In the genomic region with DNA sequence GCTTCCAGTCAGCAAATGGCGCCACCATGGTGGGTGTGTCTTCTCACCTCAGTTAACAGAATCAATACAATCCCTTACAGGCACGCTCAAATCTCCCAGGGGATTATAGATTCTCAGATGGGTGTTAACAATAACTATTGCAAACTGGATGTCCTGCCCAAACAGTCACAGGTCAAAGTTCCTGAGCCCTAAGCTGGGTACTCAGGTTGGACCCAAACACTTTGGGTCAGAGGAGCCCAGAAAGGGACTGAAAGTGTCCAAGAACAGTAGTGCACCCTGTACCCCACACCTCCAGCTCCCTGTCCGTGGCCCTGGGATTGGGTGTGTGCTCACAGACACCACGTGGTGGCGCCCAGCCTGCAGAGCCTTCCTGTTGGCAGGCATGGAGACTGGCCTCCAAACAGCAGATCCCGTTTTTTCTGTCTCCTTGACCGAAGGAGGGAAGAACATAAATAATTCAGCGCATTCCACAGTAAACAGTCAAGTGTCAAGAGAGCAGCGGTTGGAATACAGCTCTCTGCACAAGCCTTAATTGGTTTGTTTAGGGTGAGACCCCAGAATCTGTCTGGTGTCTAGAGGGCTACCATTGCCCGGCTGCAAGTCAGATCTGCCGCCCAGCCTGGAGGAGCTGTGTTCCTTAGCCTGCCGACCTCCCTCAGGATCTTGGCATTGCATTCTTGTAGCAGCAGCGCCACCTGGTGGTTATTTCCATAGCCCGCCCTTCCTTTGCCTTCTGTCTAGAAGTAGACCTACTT, we compare ENCODE assay signal across 8 mouse cellular contexts. TPM values are rescaled to one million over a fixed set of nuclear protein-coding genes. Genes with fewer than 3 reads are reported as not detected.
DNase-seq lines count a peak whose midpoint lies in the region; ATAC-seq and TF ChIP-seq lines count a peak whose summit lies in the region.

No protein-coding gene starts in this region.

- peak overlapping the region; percentile 42 for H3K4me2 ChIP-seq in embryonic facial prominence, embryonic 14.5 days (ENCODE audit: low read depth, low read length)
- H3K4me2 ChIP-seq in heart, embryonic 11.5 days, result peak overlapping the region; percentile 59
- H3K4me2 ChIP-seq in kidney, embryonic 16.5 days (replicated peaks; ENCODE audit: low read depth, low read length), result peak overlapping the region; percentile 61

- H3K4me3 ChIP-seq in bone marrow, adult 2 months (replicated peaks; ENCODE audit: control insufficient read depth, low read depth, low read length), result no peak overlapping the region
- 0 out of 2 replicates have a peak overlapping the region, but pooled peaks have one; percentile 7 for H3K4me3 ChIP-seq in embryonic facial prominence, embryonic 14.5 days (ENCODE audit: low read depth, low read length)
- peak overlapping the region; percentile 16 for H3K4me3 ChIP-seq in heart, embryonic 11.5 days (ENCODE audit: low read depth, low read length)
- H3K4me3 ChIP-seq in kidney, embryonic 16.5 days (ENCODE audit: low read length), result peak overlapping the region; percentile 36

- peak; percentile 90 for DNase-seq in 3T3-L1 (ENCODE audit: low read depth, low spot score)
- DNase-seq in embryonic facial prominence, embryonic 14.5 days (ENCODE audit: low spot score), result peak; percentile 93
- peak; percentile 79 for DNase-seq in liver
- peak; percentile 38 to 47 for DNase-seq in spleen, postnatal 36 days (ENCODE audit: low spot score in 2 of 2)

- no peak overlapping the region for H3K27ac ChIP-seq in bone marrow, adult 2 months (ENCODE audit: control insufficient read depth, insufficient read depth, low read depth, low read length, poor library complexity)
- no peak overlapping the region for H3K27ac ChIP-seq in embryonic facial prominence, embryonic 14.5 days (replicated peaks; ENCODE audit: low read depth, low read length)
- no peak overlapping the region for H3K27ac ChIP-seq in heart, embryonic 11.5 days (ENCODE audit: low read depth, low read length)
- no peak overlapping the region for H3K27ac ChIP-seq in kidney, embryonic 16.5 days (ENCODE audit: low read length)

- H3K36me3 ChIP-seq in embryonic facial prominence, embryonic 14.5 days (ENCODE audit: control insufficient read depth, insufficient read depth, low read length), result 0 out of 2 replicates have a peak, but pooled peaks cover 12% of the 10 kb centered on the region
- no peaks in the 10 kb centered on the region for H3K36me3 ChIP-seq in heart, embryonic 11.5 days (ENCODE audit: control insufficient read depth, insufficient read depth, low read length)
- no peaks in the 10 kb centered on the region for H3K36me3 ChIP-seq in kidney, embryonic 16.5 days (ENCODE audit: insufficient read depth, low read length)

- TF ChIP-seq POLR2A in bone marrow, adult 2 months (IDR thresholded peaks at IDR 0.05; ENCODE audit: borderline replicate concordance, control insufficient read depth, low read depth, low read length), result no peak

- no peaks in the 10 kb centered on the region for H3K9me3 ChIP-seq in embryonic facial prominence, embryonic 14.5 days (ENCODE audit: control insufficient read depth, low read length)
- H3K9me3 ChIP-seq in heart, embryonic 11.5 days (replicated peaks; ENCODE audit: control insufficient read depth, low read length), result no peaks in the 10 kb centered on the region
- H3K9me3 ChIP-seq in kidney, embryonic 16.5 days (ENCODE audit: low read length), result no peaks in the 10 kb centered on the region

- WGBS in bone marrow, adult 2 months, result 21% methylated on average over 14 of the region's 14 CpGs
- 10% methylated on average over 14 of the region's 14 CpGs for WGBS in embryonic facial prominence, embryonic 14.5 days
- WGBS in heart, embryonic 11.5 days (ENCODE audit: insufficient replicate concordance), result 13% methylated on average over 14 of the region's 14 CpGs
- 10% methylated on average over 14 of the region's 14 CpGs for WGBS in kidney, embryonic 16.5 days

- ATAC-seq in embryonic facial prominence, embryonic 14.5 days (ENCODE audit: low read depth), result peak; percentile 85
- ATAC-seq in heart, embryonic 11.5 days (replicated peaks; ENCODE audit: insufficient number of reproducible peaks, low FRiP score, low TSS enrichment), result 0 out of 2 replicates have a peak, but pooled peaks have one; percentile 49
- peak; percentile 89 for ATAC-seq in kidney, embryonic 16.5 days (ENCODE audit: low FRiP score, low TSS enrichment)
- 0 out of 2 replicates have a peak, but pooled peaks have one; percentile 41 for ATAC-seq in monocyte, adult 5-6 weeks (replicated peaks; ENCODE audit: insufficient number of reproducible peaks, low FRiP score, low TSS enrichment, poor library complexity, severe bottlenecking)

- H3K4me1 ChIP-seq in bone marrow, adult 2 months (ENCODE audit: control insufficient read depth, insufficient read depth, low read length), result no peaks in the 10 kb centered on the region
- no peaks in the 10 kb centered on the region for H3K4me1 ChIP-seq in embryonic facial prominence, embryonic 14.5 days (ENCODE audit: control insufficient read depth, insufficient read depth, low read length)
- no peaks in the 10 kb centered on the region for H3K4me1 ChIP-seq in heart, embryonic 11.5 days (ENCODE audit: control insufficient read depth, insufficient read depth, low read length)
- peaks cover 4% of the 10 kb centered on the region; the same call in 1 of the 2 replicates for H3K4me1 ChIP-seq in kidney, embryonic 16.5 days (ENCODE audit: insufficient read depth, low read length)

- H3K27me3 ChIP-seq in embryonic facial prominence, embryonic 14.5 days (replicated peaks; ENCODE audit: control insufficient read depth, insufficient read depth, low read length), result no peaks in the 10 kb centered on the region
- no peaks in the 10 kb centered on the region for H3K27me3 ChIP-seq in heart, embryonic 11.5 days (ENCODE audit: control insufficient read depth, insufficient read depth, low read length)
- H3K27me3 ChIP-seq in kidney, embryonic 16.5 days (ENCODE audit: insufficient read depth, low read length), result no peaks in the 10 kb centered on the region

- H3K9ac ChIP-seq in embryonic facial prominence, embryonic 14.5 days (ENCODE audit: low read depth, low read length), result no peak overlapping the region
- 0 out of 2 replicates have a peak overlapping the region, but pooled peaks have one; percentile 29 for H3K9ac ChIP-seq in heart, embryonic 11.5 days (ENCODE audit: low read depth, low read length)
- H3K9ac ChIP-seq in kidney, embryonic 16.5 days (replicated peaks; ENCODE audit: low read length), result no peak overlapping the region

- peak; percentile 86 for TF ChIP-seq CTCF in bone marrow, adult 2 months (IDR thresholded peaks at IDR 0.05; ENCODE audit: control insufficient read depth, insufficient read depth, low read length)

RNA-seq across cellular contexts. Expression of gene Zfp354c, which starts 58.4 kb away (rescaled TPM):
- 0.61 and 0.65 TPM in 2 replicates for polyA plus RNA-seq in bone marrow, adult 2 months (2011; ENCODE audit: insufficient read depth, insufficient read length, low replicate concordance, missing spikeins)
- polyA plus RNA-seq in embryonic facial prominence, embryonic 14.5 days (2014; fragmentation: Nextera tagmentation; extraction: Ambion mirVana), result 45.9 and 49.4 TPM in 2 replicates
- 16.9 and 20.4 TPM in 2 replicates for polyA plus RNA-seq in heart, embryonic 11.5 days (2014; fragmentation: Nextera tagmentation; extraction: Ambion mirVana)
- 27.6 and 29.3 TPM in 2 replicates for polyA plus RNA-seq in kidney, embryonic 16.5 days (2015; fragmentation: Nextera tagmentation; extraction: Ambion mirVana)
- 0.19 to 0.97 TPM (median 0.85 TPM) in 3 replicates for total RNA-seq in monocyte, adult 5-6 weeks (2017)

Comparison
In these comparisons a context has a peak if more than half of its experiments do, and no peak if none do; other contexts are left out.
1. DNase-seq: peak in every context shown above with its lines; median percentile 93 in embryonic facial prominence, embryonic 14.5 days; 90 in 3T3-L1; 79 in liver; 42 in spleen, postnatal 36 days.
2. RNA of gene Zfp354c, which starts 58.4 kb away (polyA plus RNA-seq): 45.9 to 49.4 TPM in embryonic facial prominence, embryonic 14.5 days, 27.6 to 29.3 TPM in kidney, embryonic 16.5 days and 16.9 to 20.4 TPM in heart, embryonic 11.5 days; 0.61 to 0.65 TPM in bone marrow, adult 2 months; every median in the first group is over 10 times any median in the second.
3. Peak in every context shown above with its lines, with median percentiles within 50 percentile points of each other: ATAC-seq and H3K4me2 ChIP-seq.